7 mouse cellular contexts compared by ENCODE assay signal in the genomic region with DNA sequence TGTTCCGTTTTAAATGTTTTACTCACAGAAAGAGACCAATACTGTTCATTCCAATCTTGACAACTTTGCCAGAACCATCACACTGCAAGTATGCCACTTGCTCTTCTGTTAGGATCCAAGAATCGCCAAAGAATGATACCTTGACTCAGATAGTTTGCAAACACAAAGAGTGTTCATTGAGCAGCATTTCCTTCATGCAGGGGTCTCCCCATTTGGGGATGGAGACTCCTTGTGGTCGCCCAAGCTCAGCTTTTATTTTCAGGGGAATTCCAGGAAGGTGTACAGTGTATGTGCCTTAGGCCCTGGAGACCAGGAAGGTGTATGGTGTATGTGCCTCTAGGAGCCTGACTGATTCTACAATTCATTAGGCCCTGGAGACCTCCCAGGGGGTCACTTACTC. TPM values are rescaled to one million over a fixed set of nuclear protein-coding genes. Genes with fewer than 3 reads are reported as not detected.
DNase-seq lines count a peak whose midpoint lies in the region; ATAC-seq and TF ChIP-seq lines count a peak whose summit lies in the region.

No protein-coding gene starts in this region.

- peak overlapping the region; percentile 81 for H3K9ac ChIP-seq in lung, embryonic 15.5 days
- peak overlapping the region; percentile 91 for H3K9ac ChIP-seq in limb, embryonic 14.5 days (ENCODE audit: low read depth, low read length, severe bottlenecking)
- peak overlapping the region; percentile 55; the same call in 1 of the 2 replicates for H3K9ac ChIP-seq in stomach, embryonic 15.5 days

- ATAC-seq in lung, embryonic 15.5 days (ENCODE audit: borderline replicate concordance, extremely low read depth, low FRiP score, low TSS enrichment) = no peak
- no peak for ATAC-seq in limb, embryonic 14.5 days (ENCODE audit: low FRiP score, low read depth)
- ATAC-seq in stomach, embryonic 15.5 days (ENCODE audit: insufficient read depth, low FRiP score, low read depth) = no peak

- H3K4me1 ChIP-seq in lung, embryonic 15.5 days = peaks cover 12% of the 10 kb centered on the region; the same call in 1 of the 2 replicates
- peaks cover 14% of the 10 kb centered on the region for H3K4me1 ChIP-seq in forebrain, embryonic 10.5 days
- H3K4me1 ChIP-seq in limb, embryonic 14.5 days (ENCODE audit: control insufficient read depth, insufficient read depth, low read length) = peaks cover 10% of the 10 kb centered on the region
- H3K4me1 ChIP-seq in stomach, embryonic 15.5 days = 0 out of 2 replicates have a peak, but pooled peaks cover 6% of the 10 kb centered on the region

- H3K9me3 ChIP-seq in lung, embryonic 15.5 days = no peaks in the 10 kb centered on the region
- H3K9me3 ChIP-seq in forebrain, embryonic 10.5 days = no peaks in the 10 kb centered on the region
- H3K9me3 ChIP-seq in limb, embryonic 14.5 days (ENCODE audit: control insufficient read depth, low read length) = no peaks in the 10 kb centered on the region
- H3K9me3 ChIP-seq in stomach, embryonic 15.5 days = no peaks in the 10 kb centered on the region

- H3K4me2 ChIP-seq in lung, embryonic 15.5 days = peak overlapping the region; percentile 69
- H3K4me2 ChIP-seq in limb, embryonic 14.5 days (replicated peaks; ENCODE audit: low read depth, low read length, severe bottlenecking) = peak overlapping the region; percentile 68
- H3K4me2 ChIP-seq in stomach, embryonic 15.5 days = peak overlapping the region; percentile 57

- H3K36me3 ChIP-seq in lung, embryonic 15.5 days = peaks cover 12% of the 10 kb centered on the region; the same call in 1 of the 2 replicates
- peaks cover 27% of the 10 kb centered on the region for H3K36me3 ChIP-seq in forebrain, embryonic 10.5 days (replicated peaks)
- H3K36me3 ChIP-seq in limb, embryonic 14.5 days (ENCODE audit: control insufficient read depth, insufficient read depth, low read length) = peaks cover 21% of the 10 kb centered on the region
- peaks cover 4% of the 10 kb centered on the region; the same call in 1 of the 2 replicates for H3K36me3 ChIP-seq in stomach, embryonic 15.5 days

- peak overlapping the region; percentile 72 for H3K4me3 ChIP-seq in lung, embryonic 15.5 days
- H3K4me3 ChIP-seq in forebrain, embryonic 10.5 days = peak overlapping the region; percentile 86
- peak overlapping the region; percentile 82 for H3K4me3 ChIP-seq in limb, embryonic 14.5 days (replicated peaks; ENCODE audit: low read length)
- peak overlapping the region; percentile 61 for H3K4me3 ChIP-seq in stomach, embryonic 15.5 days (replicated peaks)

- H3K27ac ChIP-seq in lung, embryonic 15.5 days = no peak overlapping the region
- H3K27ac ChIP-seq in forebrain, embryonic 10.5 days = peak overlapping the region; percentile 91
- no peak overlapping the region for H3K27ac ChIP-seq in limb, embryonic 14.5 days (replicated peaks; ENCODE audit: low read depth, low read length)
- no peak overlapping the region for H3K27ac ChIP-seq in stomach, embryonic 15.5 days

- 28% methylated on average over 3 of the region's 3 CpGs for WGBS in lung, embryonic 15.5 days
- 51% methylated on average over 3 of the region's 3 CpGs for WGBS in forebrain, embryonic 10.5 days
- WGBS in limb, embryonic 14.5 days = 48% methylated on average over 3 of the region's 3 CpGs
- WGBS in stomach, embryonic 15.5 days = 42% methylated on average over 3 of the region's 3 CpGs

- TF ChIP-seq POLR2A in limb, embryonic 14.5 days (IDR thresholded peaks at IDR 0.05; ENCODE audit: borderline replicate concordance, extremely low read depth, insufficient read depth, insufficient read length) = no peak

- no peak for DNase-seq in lung, postnatal 4 days
- DNase-seq in forebrain, embryonic 10.5 days (ENCODE audit: extremely low spot score, low spot score) = no peak
- DNase-seq in limb, embryonic 14.5 days (ENCODE audit: low spot score) = no peak
- no peak for DNase-seq in right cerebral cortex, postnatal 14 days
- DNase-seq in embryo, embryonic 9.5 days (ENCODE audit: extremely low spot score) = no peak

- H3K27me3 ChIP-seq in lung, embryonic 15.5 days = no peaks in the 10 kb centered on the region
- no peaks in the 10 kb centered on the region for H3K27me3 ChIP-seq in forebrain, embryonic 10.5 days (ENCODE audit: poor library complexity, severe bottlenecking)
- H3K27me3 ChIP-seq in limb, embryonic 14.5 days (ENCODE audit: control insufficient read depth, insufficient read depth, low read length) = no peaks in the 10 kb centered on the region
- H3K27me3 ChIP-seq in stomach, embryonic 15.5 days (replicated peaks) = no peaks in the 10 kb centered on the region

RNA-seq across cellular contexts. Expression of gene Fbxw17, which starts 0.8 kb away (rescaled TPM):
- 26.0 and 30.3 TPM in 2 replicates for polyA plus RNA-seq in lung, embryonic 15.5 days (2015; fragmentation: Nextera tagmentation; extraction: Ambion mirVana)
- polyA plus RNA-seq in forebrain, embryonic 10.5 days (2016; fragmentation: Nextera tagmentation; extraction: Ambion mirVana) = 36.0 and 36.1 TPM in 2 replicates
- polyA plus RNA-seq in limb, embryonic 14.5 days (2012; rRNA removed) = 38.8 and 42.9 TPM in 2 replicates
- polyA plus RNA-seq in limb, embryonic 14.5 days (2014; fragmentation: Nextera tagmentation; extraction: Ambion mirVana) = 33.0 and 33.5 TPM in 2 replicates
- polyA plus RNA-seq in stomach, embryonic 15.5 days (2015; fragmentation: Nextera tagmentation; extraction: Ambion mirVana) = 21.9 and 22.0 TPM in 2 replicates

RNA-seq across cellular contexts. Expression of gene Gm47429, which starts 25.3 kb away (rescaled TPM):
- not detected in 2 replicates for polyA plus RNA-seq in lung, embryonic 15.5 days (2015; fragmentation: Nextera tagmentation; extraction: Ambion mirVana)
- not detected in 2 replicates for polyA plus RNA-seq in forebrain, embryonic 10.5 days (2016; fragmentation: Nextera tagmentation; extraction: Ambion mirVana)
- not detected in 2 replicates for polyA plus RNA-seq in limb, embryonic 14.5 days (2012; rRNA removed)
- polyA plus RNA-seq in limb, embryonic 14.5 days (2014; fragmentation: Nextera tagmentation; extraction: Ambion mirVana) = not detected in 2 replicates
- not detected in 2 replicates for polyA plus RNA-seq in stomach, embryonic 15.5 days (2015; fragmentation: Nextera tagmentation; extraction: Ambion mirVana)

RNA-seq across cellular contexts. Expression of gene Nutm2, which starts 48.7 kb away (rescaled TPM):
- not detected in 2 replicates for polyA plus RNA-seq in lung, embryonic 15.5 days (2015; fragmentation: Nextera tagmentation; extraction: Ambion mirVana)
- not detected in 2 replicates for polyA plus RNA-seq in forebrain, embryonic 10.5 days (2016; fragmentation: Nextera tagmentation; extraction: Ambion mirVana)
- not detected in 2 replicates for polyA plus RNA-seq in limb, embryonic 14.5 days (2012; rRNA removed)
- not detected in 2 replicates for polyA plus RNA-seq in limb, embryonic 14.5 days (2014; fragmentation: Nextera tagmentation; extraction: Ambion mirVana)
- polyA plus RNA-seq in stomach, embryonic 15.5 days (2015; fragmentation: Nextera tagmentation; extraction: Ambion mirVana) = not detected in 2 replicates
